Mouse (Mus musculus) liver, embryonic 14.5 days (tissue): ENCODE measurements around the gene Smyd4.

Experiments used
- CTCF ChIP-seq: IDR thresholded peaks from 2 replicates; pipeline ENCODE4 v1.5.1; 2016; ENCODE audit warnings: antibody characterized with exemption, low read depth, control low read depth
- EP300 ChIP-seq: IDR thresholded peaks from 2 replicates; pipeline ENCODE4 v1.6.1; 2016; ENCODE audit warnings: antibody characterized with exemption, low read depth

- TF ChIP-seq CTCF (no peak), EP300 (no peak)
These were observed 80.9 kb downstream of the Smyd4 start for GRCm38 (mm10) chr11:75429019-75429705.
